Comparison of ENCODE assay signal across 11 mouse cellular contexts in genomic region chr2:105689771-105690639, GRCm38 (mm10). TPM values are rescaled to one million over a fixed set of nuclear protein-coding genes. Genes with fewer than 3 reads are reported as not detected.
DNase-seq lines count a peak whose midpoint lies in the region; ATAC-seq and TF ChIP-seq lines count a peak whose summit lies in the region.
"Had no signal": no experiment of that assay in that cellular context is flagged by ENCODE, and none has a peak within 500 bp of the region (broad histone marks: within the 10 kb centered on the region; RNA-seq: fewer than 3 reads in every experiment).

No protein-coding gene starts in this region.

- TF ChIP-seq EP300 in heart, postnatal 0 days (IDR thresholded peaks at IDR 0.05; ENCODE audit: low read depth), result no peak

- H3K27me3 ChIP-seq in heart, embryonic 12.5 days (replicated peaks), result peaks cover 75% of the 10 kb centered on the region
- H3K27me3 ChIP-seq in heart, postnatal 0 days (ENCODE audit: control insufficient read depth, insufficient read depth, low read length), result peaks cover 84% of the 10 kb centered on the region
- H3K27me3 ChIP-seq in midbrain, postnatal 0 days (ENCODE audit: insufficient read depth, low read length), result peaks cover 85% of the 10 kb centered on the region

- TF ChIP-seq CTCF in cortical plate, adult 2 months (IDR thresholded peaks at IDR 0.05; ENCODE audit: extremely low read depth, insufficient read depth, low read length), result no peak
- TF ChIP-seq CTCF in heart, postnatal 0 days (IDR thresholded peaks at IDR 0.05; ENCODE audit: low read depth), result no peak
- no peak for TF ChIP-seq CTCF in midbrain, postnatal 0 days (IDR thresholded peaks at IDR 0.05)
- TF ChIP-seq CTCF in gastrocnemius, adult 2 months (IDR thresholded peaks at IDR 0.05), result no peak

- H3K36me3 ChIP-seq in heart, embryonic 12.5 days, result no peaks in the 10 kb centered on the region
- H3K36me3 ChIP-seq in heart, postnatal 0 days (replicated peaks; ENCODE audit: control insufficient read depth, insufficient read depth, low read length), result no peaks in the 10 kb centered on the region
- H3K36me3 ChIP-seq in midbrain, postnatal 0 days (ENCODE audit: insufficient read depth, low read length), result no peaks in the 10 kb centered on the region

- no peak overlapping the region for H3K27ac ChIP-seq in heart, embryonic 12.5 days (ENCODE audit: poor library complexity, severe bottlenecking)
- H3K27ac ChIP-seq in cortical plate, adult 2 months (ENCODE audit: insufficient read depth, low read length), result no peak overlapping the region
- H3K27ac ChIP-seq in heart, postnatal 0 days (ENCODE audit: low read depth), result no peak overlapping the region
- H3K27ac ChIP-seq in midbrain, postnatal 0 days (ENCODE audit: low read depth, low read length), result no peak overlapping the region
- no peak overlapping the region for H3K27ac ChIP-seq in gastrocnemius, adult 2 months

- no peak for TF ChIP-seq POLR2A in cortical plate, adult 2 months (IDR thresholded peaks at IDR 0.05; ENCODE audit: extremely low read depth, insufficient read depth, low read length)

- intact Hi-C loops in gastrocnemius, adult 2 months (cut with DNase I), result loop anchor here (10.0 kb wide), 1 partner anchor 215 kb away; the partner anchor contains the start of genes Elp4 and Immp1l

- no peaks in the 10 kb centered on the region for H3K9me3 ChIP-seq in heart, embryonic 12.5 days (replicated peaks)
- H3K9me3 ChIP-seq in heart, postnatal 0 days (replicated peaks; ENCODE audit: control insufficient read depth, low read length), result no peaks in the 10 kb centered on the region
- no peaks in the 10 kb centered on the region for H3K9me3 ChIP-seq in midbrain, postnatal 0 days (ENCODE audit: low read length)

- peaks cover 26% of the 10 kb centered on the region for H3K4me1 ChIP-seq in heart, embryonic 12.5 days (replicated peaks)
- H3K4me1 ChIP-seq in cortical plate, adult 2 months (ENCODE audit: control insufficient read depth, insufficient read depth, low read length), result no peaks in the 10 kb centered on the region; the same call in 1 of the 2 replicates
- H3K4me1 ChIP-seq in heart, postnatal 0 days (ENCODE audit: control insufficient read depth, insufficient read depth), result peaks cover 16% of the 10 kb centered on the region; the same call in 1 of the 2 replicates
- H3K4me1 ChIP-seq in midbrain, postnatal 0 days (ENCODE audit: insufficient read depth, low read length), result no peaks in the 10 kb centered on the region

- ATAC-seq in heart, embryonic 12.5 days (ENCODE audit: insufficient number of reproducible peaks, low FRiP score), result no peak
- ATAC-seq in heart, postnatal 0 days (ENCODE audit: insufficient read depth, low read depth), result no peak
- ATAC-seq in midbrain, postnatal 0 days (ENCODE audit: low FRiP score), result no peak
- no peak for ATAC-seq in activated CD4-positive, CD25-positive, alpha-beta regulatory T cell, adult 4 months

- DNase-seq in heart, adult 18-20 months, result no peak
- DNase-seq in heart, postnatal 0 days (ENCODE audit: low spot score), result no peak
- DNase-seq in midbrain, postnatal 0 days (ENCODE audit: low spot score), result peak; percentile 64
- DNase-seq in gastrocnemius, postnatal 4 days (ENCODE audit: low spot score in 2 of 2), result no peak
- no peak for DNase-seq in gastrocnemius, adult 2 months
- DNase-seq: adrenal gland, postnatal 14 days; gastrocnemius, postnatal 36 days; spleen, adult 18-20 months had no signal

- H3K4me3 ChIP-seq in heart, embryonic 12.5 days, result peak overlapping the region; percentile 37
- H3K4me3 ChIP-seq in cortical plate, adult 2 months (ENCODE audit: insufficient read depth, low read length), result 0 out of 2 replicates have a peak overlapping the region, but pooled peaks have one; percentile 23
- H3K4me3 ChIP-seq in heart, postnatal 0 days (ENCODE audit: low read depth, low read length), result 0 out of 2 replicates have a peak overlapping the region, but pooled peaks have one; percentile 15
- no peak overlapping the region for H3K4me3 ChIP-seq in midbrain, postnatal 0 days (ENCODE audit: low read depth, low read length)
- H3K4me3 ChIP-seq in gastrocnemius, adult 2 months, result no peak overlapping the region

- no peak overlapping the region for H3K9ac ChIP-seq in heart, embryonic 12.5 days
- H3K9ac ChIP-seq in heart, postnatal 0 days (replicated peaks; ENCODE audit: low read depth, low read length), result no peak overlapping the region
- H3K9ac ChIP-seq in midbrain, postnatal 0 days (replicated peaks; ENCODE audit: low read length, poor library complexity, severe bottlenecking), result no peak overlapping the region

- peak overlapping the region; percentile 69 for H3K4me2 ChIP-seq in heart, embryonic 12.5 days
- H3K4me2 ChIP-seq in heart, postnatal 0 days (ENCODE audit: low read depth, low read length), result peak overlapping the region; percentile 15; the same call in 1 of the 2 replicates
- H3K4me2 ChIP-seq in midbrain, postnatal 0 days (ENCODE audit: low read depth, low read length, poor library complexity, severe bottlenecking), result peak overlapping the region; percentile 34

- 5% methylated on average over 28 of the region's 28 CpGs for WGBS in heart, embryonic 12.5 days
- 7% methylated on average over 28 of the region's 28 CpGs for WGBS in heart, postnatal 0 days
- 3% methylated on average over 28 of the region's 28 CpGs for WGBS in midbrain, postnatal 0 days

RNA-seq across cellular contexts. Expression of gene Pax6, which starts 21.3 kb away (rescaled TPM):
- 0.28 and 0.46 TPM in 2 replicates for polyA plus RNA-seq in heart, embryonic 12.5 days (2016; fragmentation: Nextera tagmentation; extraction: Ambion mirVana)
- not detected for total RNA-seq in heart, adult 18-20 months (2021)
- 9.2 and 11.7 TPM in 2 replicates for polyA plus RNA-seq in cortical plate, adult 2 months (2012; rRNA removed)
- not detected in 2 replicates for total RNA-seq in heart, postnatal 0 days (2014; rRNA removed; ENCODE audit: low replicate concordance)
- polyA plus RNA-seq in heart, postnatal 0 days (2015; fragmentation: Nextera tagmentation; extraction: Ambion mirVana), result 0.05 and 0.15 TPM in 2 replicates
- total RNA-seq in midbrain, postnatal 0 days (2014; rRNA removed), result 15.4 and 27.1 TPM in 2 replicates
- 6.9 and 11.3 TPM in 2 replicates for polyA plus RNA-seq in midbrain, postnatal 0 days (2015; fragmentation: Nextera tagmentation; extraction: Ambion mirVana)
- total RNA-seq in gastrocnemius, postnatal 4 days (2021), result not detected
- total RNA-seq in gastrocnemius, adult 2 months (2021), result not detected
- under 1 TPM in 1 of 2 experiments, not detected in 1; 0.30 TPM for polyA plus RNA-seq in activated CD4-positive, CD25-positive, alpha-beta regulatory T cell, adult 4 months (2017; shearing (Covaris generic))
- total RNA-seq: adrenal gland, postnatal 14 days; gastrocnemius, postnatal 36 days had no signal

Comparison
In these comparisons a context has a peak if more than half of its experiments do, and no peak if none do; other contexts are left out.
1. H3K4me2 ChIP-seq: peak in every context shown above with its lines; median percentile 69 in heart, embryonic 12.5 days; 34 in midbrain, postnatal 0 days; 15 in heart, postnatal 0 days.
2. H3K4me3 ChIP-seq: peak in heart, embryonic 12.5 days (single experiment), cortical plate, adult 2 months (single experiment) and heart, postnatal 0 days (single experiment); none in midbrain, postnatal 0 days (single experiment) and gastrocnemius, adult 2 months (single experiment).
3. RNA of gene Pax6, which starts 21.3 kb away (total RNA-seq): 15.4 to 27.1 TPM in midbrain, postnatal 0 days; not detected in gastrocnemius, postnatal 4 days, not detected in heart, adult 18-20 months, not detected in heart, postnatal 0 days and not detected in gastrocnemius, adult 2 months; every median in the first group is over 10 times any median in the second.